Mouse (Mus musculus): ENCODE measurements around the gene Acp7. TPM values are rescaled to one million over a fixed set of nuclear protein-coding genes. Genes with fewer than 3 reads are reported as not detected.

Acp7 gene
- polyA plus RNA-seq, 1 experiment = 16.5 TPM

DNA sequence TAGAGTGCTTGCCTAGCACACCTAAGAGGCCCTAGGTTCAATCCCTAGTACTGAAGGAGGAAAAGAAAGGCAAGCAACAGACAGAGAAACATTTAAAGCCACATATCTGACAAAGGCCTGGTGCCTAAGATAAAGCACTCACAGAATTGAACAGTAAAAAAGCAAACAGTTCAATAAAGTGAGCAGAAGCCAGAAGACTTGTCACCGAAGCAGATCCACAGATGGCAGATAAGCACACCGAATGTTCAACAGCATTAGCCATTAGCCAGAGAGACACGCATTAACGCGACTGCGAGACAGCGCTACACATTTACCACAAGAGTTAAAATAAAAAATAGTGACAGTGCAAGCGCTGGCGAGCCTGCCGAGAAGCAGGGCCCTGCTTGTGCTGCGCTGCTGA is 48.3 kb downstream of the Acp7 start:
- peaks cover 59% of the 10 kb centered on the region for H3K4me1 ChIP-seq (ENCODE audit: control insufficient read depth, insufficient read depth, low read length)
- no peak for DNase-seq
- no peak for TF ChIP-seq CTCF (IDR thresholded peaks at IDR 0.05; ENCODE audit: insufficient read depth, low read length)
- TF ChIP-seq POLR2A (IDR thresholded peaks at IDR 0.05; ENCODE audit: borderline replicate concordance, extremely low read depth, low read depth, low read length) = no peak
- WGBS = 76% methylated on average over 11 of the region's 11 CpGs
- no peak overlapping the region for H3K4me3 ChIP-seq (replicated peaks; ENCODE audit: extremely low read depth, low read depth, low read length)

DNA sequence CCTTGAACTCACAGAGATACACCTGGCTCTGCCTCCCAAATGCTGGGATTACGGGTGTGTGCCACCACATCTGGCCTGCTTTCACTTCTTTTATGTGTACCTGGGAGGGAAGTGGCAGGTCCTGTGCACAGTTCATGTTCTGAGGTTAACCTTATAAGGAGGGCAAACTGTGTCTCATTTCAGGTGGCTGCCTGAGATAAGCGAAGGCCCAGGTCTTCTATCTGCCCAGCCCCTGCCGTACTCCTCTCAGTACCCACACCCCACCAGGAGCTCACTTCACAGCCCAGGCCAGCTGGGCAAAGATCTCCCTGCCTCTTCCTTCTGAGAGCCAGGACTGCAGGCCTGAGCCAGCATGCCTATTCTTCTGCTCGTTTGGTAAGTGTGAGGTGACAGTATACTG is 49.4 kb downstream of the Acp7 start:
- Histone ChIP-seq H3K4me3 (replicated peaks; ENCODE audit: extremely low read depth, low read depth, low read length) (no peak overlapping the region), H3K4me1 (ENCODE audit: control insufficient read depth, insufficient read depth, low read length) (peaks cover 59% of the 10 kb centered on the region)
- no peak for DNase-seq
- TF ChIP-seq POLR2A (IDR thresholded peaks at IDR 0.05; ENCODE audit: borderline replicate concordance, extremely low read depth, low read depth, low read length) (no peak), CTCF (IDR thresholded peaks at IDR 0.05; ENCODE audit: insufficient read depth, low read length) (no peak)
- WGBS = 60% methylated on average over 4 of the region's 4 CpGs

GRCm38 (mm10) chr7:28579826-28580225 is 51.3 kb downstream of the Acp7 start:
- no peak overlapping the region for H3K4me3 ChIP-seq (replicated peaks; ENCODE audit: extremely low read depth, low read depth, low read length)
- TF ChIP-seq POLR2A (IDR thresholded peaks at IDR 0.05; ENCODE audit: borderline replicate concordance, extremely low read depth, low read depth, low read length) (no peak), CTCF (IDR thresholded peaks at IDR 0.05; ENCODE audit: insufficient read depth, low read length) (no peak)
- H3K4me1 ChIP-seq (ENCODE audit: control insufficient read depth, insufficient read depth, low read length) = peaks cover 58% of the 10 kb centered on the region
- 57% methylated on average over 5 of the region's 5 CpGs for WGBS
- DNase-seq = no peak

- DNase-seq = no peak
- WGBS = 66% methylated on average over 5 of the region's 5 CpGs
- Histone ChIP-seq H3K4me3 (replicated peaks; ENCODE audit: extremely low read depth, low read depth, low read length) (no peak overlapping the region), H3K4me1 (ENCODE audit: control insufficient read depth, insufficient read depth, low read length) (peaks cover 61% of the 10 kb centered on the region)
- no peak for TF ChIP-seq POLR2A (IDR thresholded peaks at IDR 0.05; ENCODE audit: borderline replicate concordance, extremely low read depth, low read depth, low read length)
- no peak for TF ChIP-seq CTCF (IDR thresholded peaks at IDR 0.05; ENCODE audit: insufficient read depth, low read length)
Measured at GRCm38 (mm10) chr7:28578543-28579053, 52.5 kb downstream of the Acp7 start.

DNA sequence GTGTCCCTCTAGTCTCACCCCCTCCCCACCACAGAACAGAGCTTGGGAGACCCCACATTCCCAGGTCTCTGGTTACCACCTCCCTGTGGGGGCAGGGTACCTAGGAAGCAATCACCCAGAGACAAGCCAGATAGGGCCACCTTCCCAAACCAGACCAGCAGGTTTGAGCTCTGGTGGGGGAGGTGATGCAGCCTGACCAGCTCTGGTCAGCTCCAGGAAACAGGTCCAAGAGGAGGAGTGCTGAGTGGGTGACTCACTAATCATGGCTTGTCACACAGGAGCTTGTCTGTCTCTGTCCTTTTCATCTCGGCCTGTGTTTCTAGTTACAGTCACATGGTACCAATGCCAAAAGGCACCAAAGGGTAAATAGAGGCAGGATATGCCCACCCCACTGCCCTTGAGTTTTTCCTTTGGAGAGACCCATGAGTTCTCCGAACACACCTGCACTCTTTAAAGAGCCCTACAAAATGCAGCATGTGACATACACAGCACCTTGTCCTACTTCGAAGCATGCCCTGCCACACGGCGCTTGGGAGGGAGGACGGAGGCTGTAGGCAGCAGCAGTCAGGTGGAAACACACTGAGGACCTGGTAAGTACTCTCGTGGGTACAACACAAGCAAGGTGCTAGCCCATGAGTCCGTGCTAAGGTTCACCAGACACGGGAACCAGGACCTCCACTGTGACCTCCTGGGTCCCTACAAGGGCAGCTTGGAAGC is 53.1 kb downstream of the Acp7 start:
- Histone ChIP-seq H3K4me1 (ENCODE audit: control insufficient read depth, insufficient read depth, low read length) (peaks cover 64% of the 10 kb centered on the region), H3K4me3 (replicated peaks; ENCODE audit: extremely low read depth, low read depth, low read length) (no peak overlapping the region)
- TF ChIP-seq POLR2A (IDR thresholded peaks at IDR 0.05; ENCODE audit: borderline replicate concordance, extremely low read depth, low read depth, low read length) (peak; percentile 11; the same call in 1 of the 2 replicates), CTCF (IDR thresholded peaks at IDR 0.05; ENCODE audit: insufficient read depth, low read length) (no peak)
- 66% methylated on average over 9 of the region's 9 CpGs for WGBS
- peak; percentile 80 for DNase-seq

GRCm38 (mm10) chr7:28576271-28576914 is 54.7 kb downstream of the Acp7 start:
- no peak for TF ChIP-seq POLR2A (IDR thresholded peaks at IDR 0.05; ENCODE audit: borderline replicate concordance, extremely low read depth, low read depth, low read length)
- TF ChIP-seq CTCF (IDR thresholded peaks at IDR 0.05; ENCODE audit: insufficient read depth, low read length) = no peak
- DNase-seq = peak; percentile 78
- Histone ChIP-seq H3K4me3 (replicated peaks; ENCODE audit: extremely low read depth, low read depth, low read length) (peak overlapping the region; percentile 45), H3K4me1 (ENCODE audit: control insufficient read depth, insufficient read depth, low read length) (peaks cover 80% of the 10 kb centered on the region)
- 25% methylated on average over 5 of the region's 5 CpGs for WGBS

- Histone ChIP-seq H3K4me1 (ENCODE audit: control insufficient read depth, insufficient read depth, low read length) (peaks cover 84% of the 10 kb centered on the region), H3K4me3 (replicated peaks; ENCODE audit: extremely low read depth, low read depth, low read length) (no peak overlapping the region)
- no peak for DNase-seq
- WGBS = 71% methylated on average over 11 of the region's 11 CpGs
- TF ChIP-seq CTCF (IDR thresholded peaks at IDR 0.05; ENCODE audit: insufficient read depth, low read length) (0 out of 2 replicates have a peak, but pooled peaks have one; percentile 3), POLR2A (IDR thresholded peaks at IDR 0.05; ENCODE audit: borderline replicate concordance, extremely low read depth, low read depth, low read length) (no peak)
Measured at GRCm38 (mm10) chr7:28575597-28575996, 55.5 kb downstream of the Acp7 start.

DNA sequence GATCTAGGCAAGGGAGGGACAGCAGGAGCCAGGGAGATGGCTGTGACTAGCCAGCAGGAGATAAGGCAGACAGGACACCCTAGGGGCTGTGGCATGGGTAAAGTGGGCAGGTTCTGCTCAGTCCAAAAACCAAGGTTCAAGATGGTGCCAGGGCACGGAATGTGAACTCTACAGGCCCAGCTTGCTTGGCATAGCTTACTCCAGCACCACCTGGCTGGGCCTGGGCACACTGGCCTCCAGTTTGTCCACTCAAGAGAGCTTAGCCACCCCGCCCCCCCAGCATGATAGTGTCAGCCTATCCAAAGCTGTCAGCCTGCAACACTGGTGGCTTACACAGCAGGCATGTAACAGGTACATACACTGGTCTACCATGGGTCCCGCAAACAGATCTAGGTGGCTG is 57.9 kb downstream of the Acp7 start:
- H3K4me1 ChIP-seq (ENCODE audit: control insufficient read depth, insufficient read depth, low read length) = peaks cover 81% of the 10 kb centered on the region
- no peak for TF ChIP-seq CTCF (IDR thresholded peaks at IDR 0.05; ENCODE audit: insufficient read depth, low read length)
- TF ChIP-seq POLR2A (IDR thresholded peaks at IDR 0.05; ENCODE audit: borderline replicate concordance, extremely low read depth, low read depth, low read length) = no peak

GRCm38 (mm10) chr7:28572689-28573088 is 58.4 kb downstream of the Acp7 start:
- H3K4me1 ChIP-seq (ENCODE audit: control insufficient read depth, insufficient read depth, low read length) = peaks cover 76% of the 10 kb centered on the region
- WGBS = 54% methylated on average over 5 of the region's 5 CpGs
- TF ChIP-seq CTCF (IDR thresholded peaks at IDR 0.05; ENCODE audit: insufficient read depth, low read length) (no peak), POLR2A (IDR thresholded peaks at IDR 0.05; ENCODE audit: borderline replicate concordance, extremely low read depth, low read depth, low read length) (no peak)
- no peak overlapping the region for H3K4me3 ChIP-seq (replicated peaks; ENCODE audit: extremely low read depth, low read depth, low read length)
- DNase-seq = no peak

More for the DNA sequence above, 57.9 kb downstream of the Acp7 start:
- H3K4me3 ChIP-seq (replicated peaks; ENCODE audit: extremely low read depth, low read depth, low read length) = no peak overlapping the region
- no peak for DNase-seq
- 80% methylated on average over 3 of the region's 3 CpGs for WGBS

Data from lung, adult 2 months (tissue).